12 mouse cellular contexts compared by ENCODE assay signal in the genomic region with DNA sequence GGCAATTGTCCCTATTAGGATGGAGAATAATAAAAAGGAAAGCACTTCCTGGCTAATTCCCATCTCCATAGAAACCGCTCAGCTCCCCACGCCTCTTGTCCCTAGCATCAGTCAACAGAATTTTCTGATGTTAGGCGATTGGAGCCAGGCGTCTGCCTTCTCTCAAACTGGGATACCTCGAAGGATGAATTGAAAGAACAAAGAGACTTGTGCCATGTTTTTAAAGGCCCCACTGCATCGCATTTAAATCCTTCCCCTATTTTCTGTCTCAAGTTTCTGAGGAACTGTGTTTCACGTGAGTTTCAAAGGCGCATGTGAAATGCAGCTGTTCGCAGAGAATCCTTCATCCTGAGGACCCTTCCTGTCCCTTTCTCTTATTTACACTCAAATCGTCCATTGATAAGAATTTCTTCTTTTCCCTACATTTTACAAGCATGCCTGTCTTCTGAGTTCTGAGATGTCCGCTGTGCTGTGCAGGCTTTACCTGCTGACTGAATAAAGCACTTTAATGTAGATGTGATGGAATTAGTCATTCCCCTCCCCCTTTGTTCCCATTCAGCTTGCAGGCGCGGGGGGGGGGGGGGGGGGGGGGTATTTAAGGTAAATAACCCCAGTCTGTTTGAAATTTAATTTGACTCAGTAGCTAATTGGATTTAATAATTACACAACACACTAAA.
DNase-seq lines count a peak whose midpoint lies in the region; ATAC-seq and TF ChIP-seq lines count a peak whose summit lies in the region.
"Had no signal": no experiment of that assay in that cellular context is flagged by ENCODE, and none has a peak within 500 bp of the region (broad histone marks: within the 10 kb centered on the region; RNA-seq: fewer than 3 reads in every experiment).

No protein-coding gene starts in this region.

- no peak for ATAC-seq in intestine, embryonic 14.5 days (replicated peaks; ENCODE audit: low FRiP score, low TSS enrichment, low read depth)
- ATAC-seq in intestine, postnatal 0 days = no peak
- no peak; the same call in 1 of the 2 replicates for ATAC-seq in embryonic facial prominence, embryonic 11.5 days (replicated peaks; ENCODE audit: insufficient number of reproducible peaks, low FRiP score, low TSS enrichment, low read depth)
- ATAC-seq in hindbrain, embryonic 14.5 days (ENCODE audit: low FRiP score) = peak; percentile 51
- ATAC-seq in midbrain, postnatal 0 days (ENCODE audit: low FRiP score) = peak; percentile 47; the same call in 1 of the 2 replicates
- ATAC-seq: activated CD4-positive, CD25-positive, alpha-beta regulatory T cell, adult 4 months; lung, postnatal 0 days had no signal

- no peaks in the 10 kb centered on the region for H3K36me3 ChIP-seq in intestine, embryonic 14.5 days (ENCODE audit: control insufficient read depth, insufficient read depth, low read length)
- no peaks in the 10 kb centered on the region for H3K36me3 ChIP-seq in intestine, postnatal 0 days (ENCODE audit: control insufficient read depth, insufficient read depth)
- no peaks in the 10 kb centered on the region for H3K36me3 ChIP-seq in embryonic facial prominence, embryonic 11.5 days (replicated peaks; ENCODE audit: control insufficient read depth, insufficient read depth, low read depth, low read length)
- H3K36me3 ChIP-seq in hindbrain, embryonic 14.5 days (replicated peaks; ENCODE audit: control insufficient read depth, insufficient read depth) = no peaks in the 10 kb centered on the region
- no peaks in the 10 kb centered on the region for H3K36me3 ChIP-seq in midbrain, postnatal 0 days (ENCODE audit: insufficient read depth, low read length)
- H3K36me3 ChIP-seq in kidney, adult 2 months (ENCODE audit: control insufficient read depth, insufficient read depth, low read length) = no peaks in the 10 kb centered on the region
- H3K36me3 ChIP-seq: heart, embryonic 15.5 days had no signal

- no peak overlapping the region for H3K4me3 ChIP-seq in intestine, embryonic 14.5 days (ENCODE audit: low read depth, low read length)
- H3K4me3 ChIP-seq in intestine, postnatal 0 days (ENCODE audit: low read depth, low read length) = no peak overlapping the region
- H3K4me3 ChIP-seq in embryonic facial prominence, embryonic 11.5 days (ENCODE audit: low read depth, low read length) = no peak overlapping the region
- no peak overlapping the region for H3K4me3 ChIP-seq in hindbrain, embryonic 14.5 days (replicated peaks; ENCODE audit: low read length)
- no peak overlapping the region for H3K4me3 ChIP-seq in midbrain, postnatal 0 days (ENCODE audit: low read depth, low read length)
- no peak overlapping the region for H3K4me3 ChIP-seq in kidney, adult 2 months (ENCODE audit: insufficient read depth, low read depth, low read length)
- H3K4me3 ChIP-seq: heart, embryonic 15.5 days had no signal

- no peaks in the 10 kb centered on the region for H3K27me3 ChIP-seq in intestine, embryonic 14.5 days (replicated peaks; ENCODE audit: control insufficient read depth, insufficient read depth, low read length)
- H3K27me3 ChIP-seq in intestine, postnatal 0 days (replicated peaks; ENCODE audit: control insufficient read depth, insufficient read depth, low read length) = no peaks in the 10 kb centered on the region
- H3K27me3 ChIP-seq in embryonic facial prominence, embryonic 11.5 days (ENCODE audit: control insufficient read depth, insufficient read depth, low read length) = no peaks in the 10 kb centered on the region
- no peaks in the 10 kb centered on the region; the same call in 1 of the 2 replicates for H3K27me3 ChIP-seq in hindbrain, embryonic 14.5 days (ENCODE audit: control insufficient read depth, insufficient read depth, low read length)
- no peaks in the 10 kb centered on the region for H3K27me3 ChIP-seq in midbrain, postnatal 0 days (ENCODE audit: insufficient read depth, low read length)
- no peaks in the 10 kb centered on the region for H3K27me3 ChIP-seq in kidney, adult 2 months (replicated peaks; ENCODE audit: control insufficient read depth, insufficient read depth, low read length)
- H3K27me3 ChIP-seq: heart, embryonic 15.5 days had no signal

- H3K27ac ChIP-seq in intestine, embryonic 14.5 days (ENCODE audit: low read depth) = no peak overlapping the region
- H3K27ac ChIP-seq in intestine, postnatal 0 days (ENCODE audit: low read depth, low read length) = no peak overlapping the region
- H3K27ac ChIP-seq in embryonic facial prominence, embryonic 11.5 days (replicated peaks; ENCODE audit: low read depth, low read length) = peak overlapping the region; percentile 2; the same call in 1 of the 2 replicates
- H3K27ac ChIP-seq in hindbrain, embryonic 14.5 days = peak overlapping the region; percentile 14
- H3K27ac ChIP-seq in midbrain, postnatal 0 days (ENCODE audit: low read depth, low read length) = no peak overlapping the region
- H3K27ac ChIP-seq in kidney, adult 2 months (ENCODE audit: insufficient read depth, low read depth, low read length) = no peak overlapping the region
- H3K27ac ChIP-seq: heart, embryonic 15.5 days had no signal

- no peaks in the 10 kb centered on the region for H3K9me3 ChIP-seq in intestine, embryonic 14.5 days (ENCODE audit: control insufficient read depth, low read length)
- no peaks in the 10 kb centered on the region for H3K9me3 ChIP-seq in intestine, postnatal 0 days (ENCODE audit: control insufficient read depth)
- no peaks in the 10 kb centered on the region for H3K9me3 ChIP-seq in embryonic facial prominence, embryonic 11.5 days (replicated peaks; ENCODE audit: control insufficient read depth, low read length)
- H3K9me3 ChIP-seq in hindbrain, embryonic 14.5 days (ENCODE audit: control insufficient read depth, low read length) = no peaks in the 10 kb centered on the region
- H3K9me3 ChIP-seq in midbrain, postnatal 0 days (ENCODE audit: low read length) = no peaks in the 10 kb centered on the region
- H3K9me3 ChIP-seq: heart, embryonic 15.5 days had no signal

- H3K9ac ChIP-seq in intestine, embryonic 14.5 days (ENCODE audit: low read length) = no peak overlapping the region
- H3K9ac ChIP-seq in intestine, postnatal 0 days (ENCODE audit: low read depth, low read length) = no peak overlapping the region
- peak overlapping the region; percentile 26 for H3K9ac ChIP-seq in embryonic facial prominence, embryonic 11.5 days (replicated peaks; ENCODE audit: low read length)
- peak overlapping the region; percentile 47; the same call in 1 of the 2 replicates for H3K9ac ChIP-seq in hindbrain, embryonic 14.5 days
- no peak overlapping the region for H3K9ac ChIP-seq in midbrain, postnatal 0 days (replicated peaks; ENCODE audit: low read length, poor library complexity, severe bottlenecking)
- H3K9ac ChIP-seq: heart, embryonic 15.5 days had no signal

- no peaks in the 10 kb centered on the region; the same call in 1 of the 2 replicates for H3K4me1 ChIP-seq in intestine, embryonic 14.5 days (replicated peaks; ENCODE audit: control insufficient read depth, insufficient read depth, low read length)
- H3K4me1 ChIP-seq in intestine, postnatal 0 days (replicated peaks; ENCODE audit: control insufficient read depth, insufficient read depth, low read length) = no peaks in the 10 kb centered on the region
- H3K4me1 ChIP-seq in embryonic facial prominence, embryonic 11.5 days (ENCODE audit: control insufficient read depth, insufficient read depth, low read length) = no peaks in the 10 kb centered on the region
- peaks cover 9% of the 10 kb centered on the region for H3K4me1 ChIP-seq in hindbrain, embryonic 14.5 days (replicated peaks; ENCODE audit: control insufficient read depth, insufficient read depth, low read length)
- H3K4me1 ChIP-seq in midbrain, postnatal 0 days (ENCODE audit: insufficient read depth, low read length) = no peaks in the 10 kb centered on the region
- no peaks in the 10 kb centered on the region for H3K4me1 ChIP-seq in kidney, adult 2 months (ENCODE audit: control insufficient read depth, insufficient read depth, low read length)

- H3K4me2 ChIP-seq in intestine, embryonic 14.5 days (ENCODE audit: low read length) = peak overlapping the region; percentile 33
- H3K4me2 ChIP-seq in intestine, postnatal 0 days (replicated peaks; ENCODE audit: low read depth) = no peak overlapping the region
- H3K4me2 ChIP-seq in embryonic facial prominence, embryonic 11.5 days (ENCODE audit: low read depth, low read length) = peak overlapping the region; percentile 13; the same call in 1 of the 2 replicates
- peak overlapping the region; percentile 31 for H3K4me2 ChIP-seq in hindbrain, embryonic 14.5 days (replicated peaks)
- H3K4me2 ChIP-seq in midbrain, postnatal 0 days (ENCODE audit: low read depth, low read length, poor library complexity, severe bottlenecking) = peak overlapping the region; percentile 20; the same call in 1 of the 2 replicates
- H3K4me2 ChIP-seq: heart, embryonic 15.5 days had no signal

- WGBS in intestine, embryonic 14.5 days = 8% methylated on average over 12 of the region's 13 CpGs
- 21% methylated on average over 12 of the region's 13 CpGs for WGBS in intestine, postnatal 0 days
- 4% methylated on average over 12 of the region's 13 CpGs for WGBS in embryonic facial prominence, embryonic 11.5 days
- WGBS in hindbrain, embryonic 14.5 days = 5% methylated on average over 11 of the region's 13 CpGs
- 4% methylated on average over 11 of the region's 13 CpGs for WGBS in midbrain, postnatal 0 days
- WGBS in kidney, adult 2 months = 22% methylated on average over 13 of the region's 13 CpGs

- TF ChIP-seq POLR2A in kidney, adult 2 months (IDR thresholded peaks at IDR 0.05; ENCODE audit: low read depth, low read length) = no peak

- TF ChIP-seq CTCF in intestine, postnatal 0 days (IDR thresholded peaks at IDR 0.05; ENCODE audit: low read depth) = no peak
- TF ChIP-seq CTCF in midbrain, postnatal 0 days (IDR thresholded peaks at IDR 0.05) = no peak
- TF ChIP-seq CTCF in kidney, adult 2 months (conservative IDR thresholded peaks at IDR 0.05; ENCODE audit: insufficient read depth, insufficient read length, low read depth, low read length) = no peak

- no peak for DNase-seq in intestine, embryonic 14.5 days (ENCODE audit: low spot score)
- peak; percentile 68 for DNase-seq in embryonic facial prominence, embryonic 11.5 days (ENCODE audit: low spot score)
- DNase-seq in hindbrain, embryonic 14.5 days (ENCODE audit: low spot score) = peak; percentile 41
- peak; percentile 48 for DNase-seq in midbrain, postnatal 0 days (ENCODE audit: low spot score)
- no peak for DNase-seq in testis, postnatal 10 days (ENCODE audit: low spot score)
- DNase-seq in adrenal gland, postnatal 10 days = no peak
- no peak for DNase-seq in kidney, adult 2 months
- DNase-seq: thymus, adult 2 months had no signal

Comparison
In these comparisons a context has a peak if more than half of its experiments do, and no peak if none do; other contexts are left out.
1. ATAC-seq: peak in hindbrain, embryonic 14.5 days (single experiment) and midbrain, postnatal 0 days (single experiment); none in intestine, embryonic 14.5 days (single experiment), intestine, postnatal 0 days (single experiment) and embryonic facial prominence, embryonic 11.5 days (single experiment).
2. DNase-seq: peak in embryonic facial prominence, embryonic 11.5 days (single experiment), hindbrain, embryonic 14.5 days (single experiment) and midbrain, postnatal 0 days (single experiment); none in intestine, embryonic 14.5 days (single experiment), testis, postnatal 10 days (single experiment), adrenal gland, postnatal 10 days (single experiment) and kidney, adult 2 months (single experiment).
3. H3K27ac ChIP-seq: peak in embryonic facial prominence, embryonic 11.5 days (single experiment) and hindbrain, embryonic 14.5 days (single experiment); none in intestine, embryonic 14.5 days (single experiment), intestine, postnatal 0 days (single experiment), midbrain, postnatal 0 days (single experiment) and kidney, adult 2 months (single experiment).
4. H3K9ac ChIP-seq: peak in embryonic facial prominence, embryonic 11.5 days (single experiment) and hindbrain, embryonic 14.5 days (single experiment); none in intestine, embryonic 14.5 days (single experiment), intestine, postnatal 0 days (single experiment) and midbrain, postnatal 0 days (single experiment).